Mouse (Mus musculus): ENCODE data around the gene Slc38a4.

Slc38a4 gene

GRCm38 (mm10) chr15:97050436-97050835, 5.3 kb downstream of the Slc38a4 start:
- DNase-seq: no peak

GRCm38 (mm10) chr15:97050011-97050410, 5.7 kb downstream of the Slc38a4 start:
- DNase-seq: no peak

- DNase-seq: no peak
Measured at GRCm38 (mm10) chr15:97049281-97049841, 6.4 kb downstream of the Slc38a4 start.

- DNase-seq: no peak
Measured at GRCm38 (mm10) chr15:97048267-97048666, 7.5 kb downstream of the Slc38a4 start.

GRCm38 (mm10) chr15:97043921-97044320, 11.8 kb downstream of the Slc38a4 start:
- DNase-seq: no peak

GRCm38 (mm10) chr15:97042001-97042491, 13.7 kb downstream of the Slc38a4 start:
- no peak for DNase-seq

GRCm38 (mm10) chr15:97041182-97041581, 14.6 kb downstream of the Slc38a4 start:
- no peak for DNase-seq

- no peak for DNase-seq
Measured at GRCm38 (mm10) chr15:97037710-97038109, 18.0 kb downstream of the Slc38a4 start.

- no peak for DNase-seq
Measured at GRCm38 (mm10) chr15:97035892-97036291, 19.9 kb downstream of the Slc38a4 start.

GRCm38 (mm10) chr15:97033485-97033991, 22.2 kb downstream of the Slc38a4 start:
- DNase-seq: no peak

- DNase-seq: no peak
Measured at GRCm38 (mm10) chr15:97031886-97032285, 23.9 kb downstream of the Slc38a4 start.

GRCm38 (mm10) chr15:97030984-97031492, 24.7 kb downstream of the Slc38a4 start:
- no peak for DNase-seq

- no peak for DNase-seq
Measured at GRCm38 (mm10) chr15:97030136-97030535, 25.6 kb downstream of the Slc38a4 start.

- no peak for DNase-seq
Measured at GRCm38 (mm10) chr15:97029064-97029791, 26.5 kb downstream of the Slc38a4 start.

- no peak for DNase-seq
Measured at GRCm38 (mm10) chr15:97028651-97029050, 27.1 kb downstream of the Slc38a4 start.

GRCm38 (mm10) chr15:97028046-97028634, 27.6 kb downstream of the Slc38a4 start:
- no peak for DNase-seq

- DNase-seq: no peak
Measured at GRCm38 (mm10) chr15:97026670-97027069, 29.1 kb downstream of the Slc38a4 start.

GRCm38 (mm10) chr15:97022764-97023163, 33.0 kb downstream of the Slc38a4 start:
- DNase-seq: no peak

- no peak for DNase-seq
Measured at GRCm38 (mm10) chr15:97022213-97022612, 33.5 kb downstream of the Slc38a4 start.

GRCm38 (mm10) chr15:97020221-97020620, 35.5 kb downstream of the Slc38a4 start:
- DNase-seq: no peak

GRCm38 (mm10) chr15:97019323-97019722, 36.4 kb downstream of the Slc38a4 start:
- DNase-seq: no peak

GRCm38 (mm10) chr15:97017195-97017594, 38.6 kb downstream of the Slc38a4 start:
- DNase-seq: no peak

GRCm38 (mm10) chr15:97015036-97015596, 40.6 kb downstream of the Slc38a4 start:
- DNase-seq: no peak

Data from B cell, adult 2 months (primary cell).